Mouse (Mus musculus) lung, postnatal 25 days (tissue): ENCODE results near the gene Insm1.

Experiments
- DNase-seq: peaks from one replicate; pipeline ENCODE4 v3.0.0; 2022; ENCODE audit warnings: low spot score

Insm1 gene

GRCm38 (mm10) chr2:146262966-146263365 is 41.2 kb downstream of the Insm1 start:
- DNase-seq, result no peak

GRCm38 (mm10) chr2:146265045-146265444 is 43.3 kb downstream of the Insm1 start:
- no peak for DNase-seq

GRCm38 (mm10) chr2:146266539-146266938 is 44.8 kb downstream of the Insm1 start:
- no peak for DNase-seq
